Mouse (Mus musculus) spleen, adult 2 months (tissue): ENCODE data around the gene Fancd2.

ENCODE experiments used
- CTCF ChIP-seq: fragments of 200-500 bp; IDR thresholded peaks from 2 replicates; pipeline ENCODE4 v1.5.1; 2011; ENCODE audit warnings: mild to moderate bottlenecking, inconsistent platforms; ENCODE audit not compliant: insufficient read depth, insufficient read length, insufficient replicate concordance; ENCODE audit errors: extremely low read depth
- POLR2A ChIP-seq: fragments of 200-500 bp; IDR thresholded peaks from 2 replicates; pipeline ENCODE4 v1.6.1; 2011; ENCODE audit warnings: low read depth, low read length, inconsistent platforms

DNA sequence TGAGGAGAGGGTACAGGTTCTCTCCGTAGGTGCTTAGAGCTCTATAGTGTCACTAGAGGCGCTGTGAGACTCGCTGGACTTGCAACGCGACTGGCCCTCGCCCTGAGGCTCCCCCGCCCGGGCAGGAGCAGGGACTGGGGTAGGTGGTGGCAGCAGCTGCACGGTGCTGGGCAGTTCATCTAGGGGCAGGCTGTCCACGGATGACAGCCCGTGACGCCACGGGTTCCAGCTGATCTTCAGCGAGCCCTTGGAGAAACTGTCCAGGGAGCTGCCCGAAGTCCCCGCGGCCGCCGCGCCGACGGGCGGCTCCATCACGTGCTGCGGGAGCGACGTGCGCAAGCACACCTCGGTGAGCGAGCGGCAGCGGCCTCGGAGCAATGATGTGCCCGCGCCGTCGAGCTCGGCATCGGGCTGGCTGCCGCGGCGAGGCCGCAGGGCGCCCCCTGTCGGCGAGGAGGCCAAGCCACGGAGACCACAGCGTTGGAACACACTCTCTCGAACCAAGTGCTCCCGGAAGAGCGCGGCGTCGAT is 37.2 kb upstream of the Fancd2 start:
- TF ChIP-seq POLR2A (peak; percentile 5), CTCF (peak; percentile 87)
